ENCODE assay signal across 18 mouse cellular contexts in genomic region chr2:164906071-164906470, GRCm38 (mm10). TPM values are rescaled to one million over a fixed set of nuclear protein-coding genes. Genes with fewer than 3 reads are reported as not detected.
DNase-seq lines count a peak whose midpoint lies in the region; ATAC-seq and TF ChIP-seq lines count a peak whose summit lies in the region.
"Had no signal": no experiment of that assay in that cellular context is flagged by ENCODE, and none has a peak within 500 bp of the region (broad histone marks: within the 10 kb centered on the region; RNA-seq: fewer than 3 reads in every experiment).

No protein-coding gene starts in this region.

- 98% methylated on average over 4 of the region's 4 CpGs for whole genome bisulfite sequencing in heart, adult 2 months
- WGBS in heart, embryonic 11.5 days (ENCODE audit: insufficient replicate concordance): 94% methylated on average over 4 of the region's 4 CpGs
- 99% methylated on average over 4 of the region's 4 CpGs for WGBS in lung, adult 2 months
- 97% methylated on average over 4 of the region's 4 CpGs for WGBS in small intestine, adult 2 months
- 99% methylated on average over 4 of the region's 4 CpGs for WGBS in midbrain, embryonic 10.5 days

- in situ Hi-C loops in ES-E14 (cut with MboI; ENCODE audit: low sequenced_read_pairs in 2 of 2, unreplicated experiment in 2 of 2): no loop called here

- no peak for ATAC-seq in heart, embryonic 11.5 days (replicated peaks; ENCODE audit: insufficient number of reproducible peaks, low FRiP score, low TSS enrichment)
- ATAC-seq: activated CD4-positive, CD25-positive, alpha-beta regulatory T cell, adult 4 months; midbrain, embryonic 15.5 days had no signal

- no peaks in the 10 kb centered on the region for H3K27me3 ChIP-seq in heart, adult 2 months (ENCODE audit: control insufficient read depth, insufficient read depth, low read length)
- no peaks in the 10 kb centered on the region for H3K27me3 ChIP-seq in heart, embryonic 11.5 days (ENCODE audit: control insufficient read depth, insufficient read depth, low read length)
- no peaks in the 10 kb centered on the region for H3K27me3 ChIP-seq in small intestine, adult 2 months (ENCODE audit: control insufficient read depth, insufficient read depth, low read length)
- H3K27me3 ChIP-seq in midbrain, embryonic 10.5 days (ENCODE audit: low read depth, poor library complexity, severe bottlenecking): no peaks in the 10 kb centered on the region
- H3K27me3 ChIP-seq: heart, embryonic 13.5 days; hindbrain, embryonic 13.5 days; kidney, embryonic 15.5 days; midbrain, embryonic 15.5 days had no signal

- H3K4me2 ChIP-seq in heart, embryonic 11.5 days: no peak overlapping the region
- H3K4me2 ChIP-seq: heart, embryonic 13.5 days; hindbrain, embryonic 13.5 days; kidney, embryonic 15.5 days; midbrain, embryonic 15.5 days had no signal

- intact Hi-C loops in heart, adult 2 months (cut with DNase I): no loop called here

- TF ChIP-seq CTCF in heart, adult 2 months (IDR thresholded peaks at IDR 0.05): peak; percentile 56
- TF ChIP-seq CTCF in lung, adult 2 months (IDR thresholded peaks at IDR 0.05; ENCODE audit: insufficient read depth, low read length): 0 out of 2 replicates have a peak, but pooled peaks have one; percentile 10
- peak; percentile 41; the same call in 1 of the 2 replicates for TF ChIP-seq CTCF in small intestine, adult 2 months (IDR thresholded peaks at IDR 0.05; ENCODE audit: extremely low read depth, insufficient read length, insufficient replicate concordance, low read depth, low read length)

- H3K9me3 ChIP-seq in heart, embryonic 11.5 days (replicated peaks; ENCODE audit: control insufficient read depth, low read length): peaks cover 6% of the 10 kb centered on the region
- no peaks in the 10 kb centered on the region for H3K9me3 ChIP-seq in ES-E14 (ENCODE audit: control insufficient read depth, insufficient read depth, low read depth, low read length)
- peaks cover 11% of the 10 kb centered on the region for H3K9me3 ChIP-seq in midbrain, embryonic 10.5 days (replicated peaks)

- no peak for TF ChIP-seq POLR2A in heart, adult 2 months (IDR thresholded peaks at IDR 0.05; ENCODE audit: insufficient read depth, low read depth, low read length)
- no peak for TF ChIP-seq POLR2A in lung, adult 2 months (IDR thresholded peaks at IDR 0.05; ENCODE audit: borderline replicate concordance, extremely low read depth, low read depth, low read length)
- no peak for TF ChIP-seq POLR2A in small intestine, adult 2 months (IDR thresholded peaks at IDR 0.05; ENCODE audit: low read depth, low read length)

- no peak overlapping the region for H3K4me3 ChIP-seq in heart, adult 2 months
- H3K4me3 ChIP-seq in heart, embryonic 11.5 days (ENCODE audit: low read depth, low read length): no peak overlapping the region
- H3K4me3 ChIP-seq in lung, adult 2 months (replicated peaks; ENCODE audit: extremely low read depth, low read depth, low read length): no peak overlapping the region
- H3K4me3 ChIP-seq in ES-E14 (ENCODE audit: insufficient read depth in 1 of 2, low read depth in 1 of 2, low read length in 2 of 2, poor library complexity in 1 of 2, severe bottlenecking in 1 of 2): no peak overlapping the region
- no peak overlapping the region for H3K4me3 ChIP-seq in small intestine, adult 2 months (ENCODE audit: low read depth, low read length)
- no peak overlapping the region for H3K4me3 ChIP-seq in midbrain, embryonic 10.5 days
- H3K4me3 ChIP-seq: embryonic facial prominence, embryonic 10.5 days; heart, embryonic 13.5 days; hindbrain, embryonic 13.5 days; kidney, embryonic 15.5 days; midbrain, embryonic 15.5 days had no signal

- H3K79me2 ChIP-seq in heart, adult 2 months (replicated peaks; ENCODE audit: control insufficient read depth, insufficient read depth, low read length): no peaks in the 10 kb centered on the region

- H3K36me3 ChIP-seq in heart, adult 2 months (ENCODE audit: control insufficient read depth, insufficient read depth, low read length): no peaks in the 10 kb centered on the region
- peaks cover 64% of the 10 kb centered on the region for H3K36me3 ChIP-seq in heart, embryonic 11.5 days (ENCODE audit: control insufficient read depth, insufficient read depth, low read length)
- H3K36me3 ChIP-seq in ES-E14 (ENCODE audit: control insufficient read depth, insufficient read depth, low read length, poor library complexity, severe bottlenecking): peaks cover 62% of the 10 kb centered on the region
- peaks cover 78% of the 10 kb centered on the region for H3K36me3 ChIP-seq in small intestine, adult 2 months (ENCODE audit: control insufficient read depth, insufficient read depth, low read length)
- peaks cover 86% of the 10 kb centered on the region for H3K36me3 ChIP-seq in midbrain, embryonic 10.5 days

- no peak for TF ChIP-seq EP300 in heart, adult 2 months (IDR thresholded peaks at IDR 0.05; ENCODE audit: insufficient read depth, low read depth, low read length)

- no peak for DNase-seq in heart, adult 2 months
- DNase-seq in lung, adult 2 months: no peak
- DNase-seq in lung, postnatal 10 days: no peak
- peak; percentile 24 for DNase-seq in ES-E14 (ENCODE audit: low read depth, low spot score)
- no peak for DNase-seq in yolk sac, embryonic 10.5 days (ENCODE audit: low spot score)
- DNase-seq in midbrain, embryonic 10.5 days (ENCODE audit: low spot score): no peak
- DNase-seq: cerebellum, adult 9-11 months; layer of hippocampus, adult 9-11 months; lung, postnatal 14 days; thymus, adult 2 months had no signal

- no peak overlapping the region for H3K27ac ChIP-seq in heart, adult 2 months
- no peak overlapping the region for H3K27ac ChIP-seq in heart, embryonic 11.5 days (ENCODE audit: low read depth, low read length)
- H3K27ac ChIP-seq in ES-E14 (ENCODE audit: insufficient read depth, low read depth, low read length, poor library complexity, severe bottlenecking): no peak overlapping the region
- no peak overlapping the region for H3K27ac ChIP-seq in small intestine, adult 2 months (ENCODE audit: insufficient read depth, low read depth, low read length)
- H3K27ac ChIP-seq in midbrain, embryonic 10.5 days (replicated peaks): no peak overlapping the region
- H3K27ac ChIP-seq: embryonic facial prominence, embryonic 10.5 days; heart, embryonic 13.5 days; hindbrain, embryonic 13.5 days; kidney, embryonic 15.5 days; midbrain, embryonic 15.5 days had no signal

- no peak overlapping the region for H3K9ac ChIP-seq in heart, adult 2 months (ENCODE audit: low read depth, low read length)
- no peak overlapping the region for H3K9ac ChIP-seq in heart, embryonic 11.5 days (ENCODE audit: low read depth, low read length)
- H3K9ac ChIP-seq in ES-E14 (ENCODE audit: insufficient read depth, low read depth, low read length, poor library complexity, severe bottlenecking): no peak overlapping the region
- H3K9ac ChIP-seq: heart, embryonic 13.5 days; hindbrain, embryonic 13.5 days; kidney, embryonic 15.5 days; midbrain, embryonic 15.5 days had no signal

- H3K4me1 ChIP-seq in heart, adult 2 months (ENCODE audit: control insufficient read depth, insufficient read depth, low read length): peaks cover 1% of the 10 kb centered on the region
- H3K4me1 ChIP-seq in heart, embryonic 11.5 days (ENCODE audit: control insufficient read depth, insufficient read depth, low read length): peaks cover 10% of the 10 kb centered on the region
- H3K4me1 ChIP-seq in lung, adult 2 months (ENCODE audit: control insufficient read depth, insufficient read depth, low read length): peaks cover 4% of the 10 kb centered on the region; the same call in 1 of the 2 replicates
- peaks cover 2 to 7% of the 10 kb centered on the region in 2 experiments; a peak in 1 of 4 replicates for H3K4me1 ChIP-seq in ES-E14 (ENCODE audit: control insufficient read depth in 2 of 2, insufficient read depth in 2 of 2, low read length in 2 of 2, poor library complexity in 1 of 2)
- H3K4me1 ChIP-seq in small intestine, adult 2 months (ENCODE audit: control insufficient read depth, insufficient read depth, insufficient read length, low read length): no peaks in the 10 kb centered on the region
- peaks cover 26% of the 10 kb centered on the region for H3K4me1 ChIP-seq in midbrain, embryonic 10.5 days

RNA-seq across cellular contexts. Expression of gene Zfp335, which starts 5.5 kb away (rescaled TPM):
- 1 to 10 TPM; 8.0 to 8.2 TPM for total RNA-seq in heart, adult 2 months (2021)
- 14.0 and 14.3 TPM in 2 replicates for polyA plus RNA-seq in heart, adult 2 months (2012; rRNA removed)
- 8.8 and 8.9 TPM in 2 replicates for polyA plus RNA-seq in heart, embryonic 11.5 days (2014; fragmentation: Nextera tagmentation; extraction: Ambion mirVana)
- polyA plus RNA-seq in lung, adult 2 months (2012; rRNA removed): 33.2 and 34.9 TPM in 2 replicates
- 18.5 and 22.4 TPM in 2 replicates for total RNA-seq in ES-E14 (2012; rRNA removed)
- 19.1 and 34.1 TPM in 2 replicates for polyA plus RNA-seq in small intestine, adult 2 months (2012; rRNA removed)
- 14.1 and 17.1 TPM in 2 replicates for polyA plus RNA-seq in midbrain, embryonic 10.5 days (2016; fragmentation: Nextera tagmentation; extraction: Ambion mirVana)

RNA-seq across cellular contexts. Expression of gene Pcif1, which starts 27.0 kb away (rescaled TPM):
- 10 to 100 TPM; 25.7 to 31.8 TPM for total RNA-seq in heart, adult 2 months (2021)
- polyA plus RNA-seq in heart, adult 2 months (2012; rRNA removed): 18.4 and 20.8 TPM in 2 replicates
- 50.1 and 54.8 TPM in 2 replicates for polyA plus RNA-seq in heart, embryonic 11.5 days (2014; fragmentation: Nextera tagmentation; extraction: Ambion mirVana)
- polyA plus RNA-seq in lung, adult 2 months (2012; rRNA removed): 42.9 and 44.3 TPM in 2 replicates
- total RNA-seq in ES-E14 (2012; rRNA removed): 30.4 and 39.5 TPM in 2 replicates
- 22.8 and 30.3 TPM in 2 replicates for polyA plus RNA-seq in small intestine, adult 2 months (2012; rRNA removed)
- 73.8 and 93.8 TPM in 2 replicates for polyA plus RNA-seq in midbrain, embryonic 10.5 days (2016; fragmentation: Nextera tagmentation; extraction: Ambion mirVana)

RNA-seq across cellular contexts. Expression of gene Mmp9, which starts 34.5 kb away (rescaled TPM):
- total RNA-seq in heart, adult 2 months (2021): under 1 TPM; 0.93 to 0.99 TPM
- polyA plus RNA-seq in heart, adult 2 months (2012; rRNA removed): 3.5 and 5.1 TPM in 2 replicates
- polyA plus RNA-seq in heart, embryonic 11.5 days (2014; fragmentation: Nextera tagmentation; extraction: Ambion mirVana): 0.16 and 0.46 TPM in 2 replicates
- 12.4 and 13.4 TPM in 2 replicates for polyA plus RNA-seq in lung, adult 2 months (2012; rRNA removed)
- 5.8 and 7.0 TPM in 2 replicates for total RNA-seq in ES-E14 (2012; rRNA removed)
- 11.1 and 12.1 TPM in 2 replicates for polyA plus RNA-seq in small intestine, adult 2 months (2012; rRNA removed)
- 0.39 and 0.97 TPM in 2 replicates for polyA plus RNA-seq in midbrain, embryonic 10.5 days (2016; fragmentation: Nextera tagmentation; extraction: Ambion mirVana)

RNA-seq across cellular contexts. Expression of gene Pltp, which starts 48.6 kb away (rescaled TPM):
- total RNA-seq in heart, adult 2 months (2021): 10 to 100 TPM; 33.8 to 36.1 TPM
- polyA plus RNA-seq in heart, adult 2 months (2012; rRNA removed): 57.4 and 71.2 TPM in 2 replicates
- polyA plus RNA-seq in heart, embryonic 11.5 days (2014; fragmentation: Nextera tagmentation; extraction: Ambion mirVana): 10.4 and 10.8 TPM in 2 replicates
- polyA plus RNA-seq in lung, adult 2 months (2012; rRNA removed): 873 and 1,096 TPM in 2 replicates
- total RNA-seq in ES-E14 (2012; rRNA removed): 56.1 and 117 TPM in 2 replicates
- 20.9 and 34.2 TPM in 2 replicates for polyA plus RNA-seq in small intestine, adult 2 months (2012; rRNA removed)
- polyA plus RNA-seq in midbrain, embryonic 10.5 days (2016; fragmentation: Nextera tagmentation; extraction: Ambion mirVana): 67.9 and 86.2 TPM in 2 replicates

RNA-seq across cellular contexts. Expression of gene Slc12a5, which starts 54.5 kb away (rescaled TPM):
- 1 to 10 TPM; 2.2 to 2.3 TPM for total RNA-seq in heart, adult 2 months (2021)
- 1.5 TPM in 2 replicates for polyA plus RNA-seq in heart, adult 2 months (2012; rRNA removed)
- polyA plus RNA-seq in heart, embryonic 11.5 days (2014; fragmentation: Nextera tagmentation; extraction: Ambion mirVana): 1.0 and 1.6 TPM in 2 replicates
- polyA plus RNA-seq in lung, adult 2 months (2012; rRNA removed): 3.6 and 3.9 TPM in 2 replicates
- total RNA-seq in ES-E14 (2012; rRNA removed): 1.7 and 2.0 TPM in 2 replicates
- polyA plus RNA-seq in small intestine, adult 2 months (2012; rRNA removed): 0.57 and 0.60 TPM in 2 replicates
- 0.99 and 2.1 TPM in 2 replicates for polyA plus RNA-seq in midbrain, embryonic 10.5 days (2016; fragmentation: Nextera tagmentation; extraction: Ambion mirVana)
